Mouse (Mus musculus): ENCODE results near the gene Pask.

DNA sequence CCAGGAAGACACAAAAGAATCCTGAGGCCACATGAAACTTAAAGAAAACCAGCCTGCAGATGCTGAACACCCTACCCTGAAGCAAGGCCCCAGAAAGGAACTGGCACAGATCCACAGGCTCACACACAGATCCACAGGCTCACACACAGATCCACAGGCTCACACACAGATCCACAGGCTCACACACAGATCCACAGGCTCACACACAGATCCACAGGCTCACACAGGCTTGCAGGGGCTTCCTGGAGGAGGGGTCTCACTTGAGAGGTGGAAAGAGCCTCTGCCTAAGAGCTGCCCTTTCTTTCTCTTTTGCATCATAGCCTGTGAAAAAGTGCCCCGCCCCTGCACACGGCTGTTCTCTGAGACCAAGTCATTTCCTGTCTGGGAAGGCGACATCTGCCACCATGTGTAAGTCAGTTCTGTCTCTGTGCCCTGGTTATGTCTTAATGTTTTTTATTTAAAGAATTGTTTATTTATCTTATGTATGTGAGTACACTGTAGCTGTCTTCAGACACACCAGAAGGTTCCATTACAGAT, 53.5 kb downstream of the Pask start:
- TF ChIP-seq CTCF (conservative IDR thresholded peaks at IDR 0.05 in 1 of 2, IDR thresholded peaks at IDR 0.05 in 1 of 2; ENCODE audit: low read depth in 2 of 2, low read length in 2 of 2) (no peak), POLR2A (IDR thresholded peaks at IDR 0.05; ENCODE audit: low read depth, low read length) (0 out of 2 replicates have a peak, but pooled peaks have one; percentile 25), ZMIZ1 (IDR thresholded peaks at IDR 0.05; ENCODE audit: low read depth, low read length) (no peak)
